ENCODE assay signal across 16 mouse cellular contexts in the genomic region with DNA sequence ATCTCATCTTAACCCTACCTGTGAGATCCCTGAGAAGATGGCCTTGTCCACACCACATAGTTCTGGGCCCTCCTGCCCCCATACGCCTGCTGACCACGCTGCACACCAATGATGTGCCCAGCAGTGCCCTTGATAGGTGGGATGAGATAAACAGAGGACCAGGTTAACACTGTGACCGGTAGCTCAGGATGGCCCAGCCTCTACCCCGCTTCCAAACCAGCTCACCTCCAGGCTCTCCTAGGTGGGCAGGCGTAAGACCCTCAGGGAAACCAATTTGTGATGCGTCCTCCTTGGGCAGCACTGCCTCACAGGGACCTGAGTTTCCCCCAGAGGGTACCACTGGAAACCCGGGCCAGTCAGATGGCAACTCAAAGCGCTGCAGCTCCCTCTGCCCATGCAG. TPM values are rescaled to one million over a fixed set of nuclear protein-coding genes. Genes with fewer than 3 reads are reported as not detected.
"Had no signal": no experiment of that assay in that cellular context is flagged by ENCODE, and none has a peak within 500 bp of the region (broad histone marks: within the 10 kb centered on the region; RNA-seq: fewer than 3 reads in every experiment).

No protein-coding gene starts in this region.

- DNase-seq: kidney, adult 2 months; kidney, postnatal 25 days; layer of hippocampus, adult 9-11 months; liver, postnatal 0 days; lung, embryonic 14.5 days; midbrain, embryonic 14.5 days; thymus, postnatal 25 days had no signal

- H3K4me3 ChIP-seq: layer of hippocampus, adult 2 months; limb, embryonic 15.5 days had no signal

- ATAC-seq: liver, postnatal 0 days; lung, postnatal 0 days had no signal

- H3K27me3 ChIP-seq: limb, embryonic 15.5 days had no signal

- H3K9ac ChIP-seq: limb, embryonic 15.5 days; liver, embryonic 14.5 days; liver, postnatal 0 days; lung, embryonic 14.5 days had no signal

- H3K4me2 ChIP-seq: limb, embryonic 15.5 days; liver, embryonic 11.5 days; lung, embryonic 14.5 days; midbrain, embryonic 11.5 days had no signal

- H3K27ac ChIP-seq: kidney, postnatal 0 days; layer of hippocampus, adult 2 months; limb, embryonic 15.5 days; liver, embryonic 14.5 days; macrophage had no signal

- H3K9me3 ChIP-seq: limb, embryonic 15.5 days had no signal

RNA-seq across cellular contexts. Expression of a gene that starts 32.6 kb away (rescaled TPM):
- total RNA-seq: megakaryocyte-erythroid progenitor cell, adult 5-6 weeks had no signal
- polyA plus RNA-seq: liver, postnatal 0 days; macrophage had no signal
